Mouse (Mus musculus): ENCODE data around the gene Zfp637. TPM values are rescaled to one million over a fixed set of nuclear protein-coding genes. Genes with fewer than 3 reads are reported as not detected.
"Not testable (repeated sequence)": the region's sequence is repeated elsewhere in the genome, so short reads cannot be mapped to it uniquely, and the experiment has no call there.

Gene Zfp637
- polyA plus RNA-seq, 1 experiment = not detected

GRCm38 (mm10) chr6:117817108-117817541 lies 23.9 kb upstream of the Zfp637 start:
- TF ChIP-seq CTCF (IDR thresholded peaks at IDR 0.05; ENCODE audit: insufficient read depth, low read depth, low read length) = no peak
- TF ChIP-seq POLR2A (IDR thresholded peaks at IDR 0.05; ENCODE audit: insufficient read depth, low read depth, low read length) = no peak
- H3K27ac ChIP-seq (ENCODE audit: insufficient read depth, low read depth, low read length) = no peak overlapping the region
- no peak overlapping the region for H3K4me3 ChIP-seq (ENCODE audit: insufficient read depth, low read depth, low read length)
- H3K4me1 ChIP-seq (ENCODE audit: control insufficient read depth, insufficient read depth, low read length) = no peaks in the 10 kb centered on the region
- WGBS = 78% methylated on average over 5 of the region's 5 CpGs

GRCm38 (mm10) chr6:117820327-117820726 lies 20.7 kb upstream of the Zfp637 start:
- TF ChIP-seq CTCF (IDR thresholded peaks at IDR 0.05; ENCODE audit: insufficient read depth, low read depth, low read length) (no peak), POLR2A (IDR thresholded peaks at IDR 0.05; ENCODE audit: insufficient read depth, low read depth, low read length) (no peak)
- 83% methylated on average over 14 of the region's 14 CpGs for WGBS
- Histone ChIP-seq H3K4me1 (ENCODE audit: control insufficient read depth, insufficient read depth, low read length) (no peaks in the 10 kb centered on the region), H3K27ac (ENCODE audit: insufficient read depth, low read depth, low read length) (no peak overlapping the region), H3K4me3 (ENCODE audit: insufficient read depth, low read depth, low read length) (no peak overlapping the region)

- peak; percentile 56 for TF ChIP-seq CTCF (IDR thresholded peaks at IDR 0.05; ENCODE audit: insufficient read depth, low read depth, low read length)
- no peak for TF ChIP-seq POLR2A (IDR thresholded peaks at IDR 0.05; ENCODE audit: insufficient read depth, low read depth, low read length)
- no peak overlapping the region for H3K27ac ChIP-seq (ENCODE audit: insufficient read depth, low read depth, low read length)
- H3K4me3 ChIP-seq (ENCODE audit: insufficient read depth, low read depth, low read length) = no peak overlapping the region
- WGBS = 14% methylated on average over 4 of the region's 4 CpGs
- no peaks in the 10 kb centered on the region for H3K4me1 ChIP-seq (ENCODE audit: control insufficient read depth, insufficient read depth, low read length)
Observed at GRCm38 (mm10) chr6:117825369-117825768, 15.6 kb upstream of the Zfp637 start.

DNA sequence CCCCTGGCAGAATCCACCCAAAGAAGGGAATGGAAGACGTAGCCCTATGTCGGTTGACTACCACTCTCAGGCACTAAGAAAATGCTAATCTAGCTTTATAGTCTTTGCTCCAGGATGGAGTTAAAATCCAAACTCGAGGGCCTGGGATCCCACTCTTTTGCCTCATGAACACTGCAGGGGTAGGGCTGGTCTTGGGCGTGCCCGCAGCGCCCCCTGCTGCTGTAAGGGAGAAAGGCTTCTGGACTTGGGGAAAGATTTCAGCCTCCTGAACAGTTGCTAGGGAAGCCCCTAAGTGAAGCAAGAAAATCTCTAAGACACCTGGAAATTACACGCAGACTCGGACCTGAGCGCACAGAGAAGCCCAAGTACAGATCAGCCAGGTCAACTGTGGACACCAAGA lies 12.7 kb upstream of the Zfp637 start:
- Histone ChIP-seq H3K27ac (ENCODE audit: insufficient read depth, low read depth, low read length) (no peak overlapping the region), H3K4me1 (ENCODE audit: control insufficient read depth, insufficient read depth, low read length) (no peaks in the 10 kb centered on the region), H3K4me3 (ENCODE audit: insufficient read depth, low read depth, low read length) (no peak overlapping the region)
- peak; percentile 71 for TF ChIP-seq CTCF (IDR thresholded peaks at IDR 0.05; ENCODE audit: insufficient read depth, low read depth, low read length)
- no peak for TF ChIP-seq POLR2A (IDR thresholded peaks at IDR 0.05; ENCODE audit: insufficient read depth, low read depth, low read length)
- 24% methylated on average over 9 of the region's 9 CpGs for WGBS

DNA sequence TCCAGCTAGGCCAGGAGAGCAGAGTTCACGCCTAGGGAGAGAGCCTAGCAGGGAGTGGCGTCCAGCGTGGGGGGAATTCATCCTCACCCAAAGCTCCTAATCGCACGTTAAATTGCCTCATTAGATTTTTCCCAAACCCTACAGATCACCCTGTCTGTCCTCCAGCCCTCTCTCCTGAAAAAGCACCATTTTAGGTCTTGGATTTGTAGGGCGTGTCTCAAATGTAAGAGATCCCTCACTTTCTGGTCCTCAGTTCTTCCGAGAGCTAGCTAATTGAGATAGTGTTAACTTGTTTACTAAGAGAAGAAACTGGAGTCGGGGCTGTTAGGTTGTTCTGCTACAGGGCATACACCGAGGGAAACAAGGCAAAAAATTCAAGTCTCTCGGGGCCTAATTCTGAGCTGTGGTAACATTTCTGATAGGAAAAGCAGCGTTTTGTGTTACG lies 553 bp downstream of the Zfp637 start:
- WGBS = 4% methylated on average over 12 of the region's 12 CpGs

DNA sequence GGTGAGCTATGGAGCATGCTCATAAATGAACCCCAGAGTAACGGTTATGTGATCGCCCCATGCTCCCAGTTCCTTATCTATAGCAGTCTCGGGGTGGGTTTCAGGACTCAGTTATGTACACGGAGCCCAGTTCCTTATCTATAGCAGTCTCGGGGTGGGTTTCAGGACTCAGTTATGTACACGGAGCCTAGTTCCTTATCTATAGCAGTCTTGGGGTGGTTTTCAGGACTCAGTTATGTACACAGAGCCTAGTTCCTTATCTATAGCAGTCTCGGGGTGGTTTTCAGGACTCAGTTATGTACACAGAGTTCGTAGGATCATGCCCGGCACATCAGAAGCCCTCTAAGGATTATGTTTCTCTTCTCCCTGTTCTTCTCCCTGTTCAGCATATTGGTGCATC lies 3.6 kb downstream of the Zfp637 start:
- no peak overlapping the region for H3K27ac ChIP-seq (ENCODE audit: insufficient read depth, low read depth, low read length)
- H3K4me3 ChIP-seq (ENCODE audit: insufficient read depth, low read depth, low read length) = no peak overlapping the region
- TF ChIP-seq POLR2A (IDR thresholded peaks at IDR 0.05; ENCODE audit: insufficient read depth, low read depth, low read length) (no peak), CTCF (IDR thresholded peaks at IDR 0.05; ENCODE audit: insufficient read depth, low read depth, low read length) (no peak)
- 98% methylated on average over 9 of the region's 9 CpGs for WGBS
- H3K4me1 ChIP-seq (ENCODE audit: control insufficient read depth, insufficient read depth, low read length) = peaks cover 8% of the 10 kb centered on the region

More for the DNA sequence above, 553 bp downstream of the Zfp637 start:
- H3K4me1 ChIP-seq (ENCODE audit: control insufficient read depth, insufficient read depth, low read length) = peaks cover 8% of the 10 kb centered on the region
- TF ChIP-seq POLR2A (IDR thresholded peaks at IDR 0.05; ENCODE audit: insufficient read depth, low read depth, low read length) (no peak), CTCF (IDR thresholded peaks at IDR 0.05; ENCODE audit: insufficient read depth, low read depth, low read length) (no peak)
- peak overlapping the region; percentile 92 for H3K27ac ChIP-seq (ENCODE audit: insufficient read depth, low read depth, low read length)
- peak overlapping the region; percentile 95 for H3K4me3 ChIP-seq (ENCODE audit: insufficient read depth, low read depth, low read length)

DNA sequence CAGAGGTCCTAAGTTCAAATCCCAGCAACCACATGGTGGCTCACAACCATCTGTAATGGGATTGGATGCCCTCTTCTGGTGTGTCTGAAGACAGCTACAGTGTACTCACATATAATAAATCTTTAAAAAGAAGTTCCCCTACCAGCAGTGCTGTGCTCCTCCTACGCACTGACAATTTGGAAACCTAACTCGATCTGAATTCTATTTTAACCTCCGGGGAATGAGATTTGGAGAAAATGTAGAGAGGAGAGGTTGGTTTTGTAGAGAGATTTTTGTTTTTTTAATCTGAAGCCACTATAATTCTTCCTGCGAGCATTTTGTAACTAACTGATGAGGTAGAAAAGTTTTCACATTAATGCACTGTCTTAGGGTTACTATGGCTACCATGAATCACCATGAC lies 5.7 kb downstream of the Zfp637 start:
- peak overlapping the region; percentile 16; the same call in 1 of the 2 replicates for H3K27ac ChIP-seq (ENCODE audit: insufficient read depth, low read depth, low read length)

GRCm38 (mm10) chr6:117847772-117848171 lies 6.8 kb downstream of the Zfp637 start:
- TF ChIP-seq POLR2A (IDR thresholded peaks at IDR 0.05; ENCODE audit: insufficient read depth, low read depth, low read length) (no peak), CTCF (IDR thresholded peaks at IDR 0.05; ENCODE audit: insufficient read depth, low read depth, low read length) (no peak)
- Histone ChIP-seq H3K4me3 (ENCODE audit: insufficient read depth, low read depth, low read length) (no peak overlapping the region), H3K27ac (ENCODE audit: insufficient read depth, low read depth, low read length) (no peak overlapping the region), H3K4me1 (ENCODE audit: control insufficient read depth, insufficient read depth, low read length) (peaks cover 6% of the 10 kb centered on the region)
- WGBS = 96% methylated on average over 2 of the region's 2 CpGs

More for the DNA sequence above, 5.7 kb downstream of the Zfp637 start:
- H3K4me1 ChIP-seq (ENCODE audit: control insufficient read depth, insufficient read depth, low read length); H3K4me3 ChIP-seq (ENCODE audit: insufficient read depth, low read depth, low read length): not testable (repeated sequence)
- WGBS = 50% methylated on average over 4 of the region's 4 CpGs

DNA sequence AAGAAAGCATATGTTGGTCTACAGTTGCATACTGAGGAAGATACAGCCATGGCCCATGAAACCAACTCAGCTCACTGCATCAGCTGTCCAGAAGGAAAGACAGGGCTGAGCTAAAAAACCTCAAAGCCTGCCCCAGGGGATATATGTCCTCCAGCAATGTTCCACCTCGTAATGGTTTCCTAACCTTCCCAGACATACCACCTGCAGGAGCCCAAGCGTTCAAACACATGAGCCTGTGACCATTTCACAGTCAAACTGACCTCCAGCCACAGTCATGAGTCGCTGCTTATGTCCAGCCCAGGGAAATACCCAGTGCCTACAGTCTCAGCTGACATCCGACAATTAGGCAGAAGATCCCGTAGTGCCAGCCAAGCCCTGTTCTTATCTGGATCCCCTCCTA lies 7.6 kb downstream of the Zfp637 start:
- Histone ChIP-seq H3K4me1 (ENCODE audit: control insufficient read depth, insufficient read depth, low read length) (peaks cover 6% of the 10 kb centered on the region), H3K4me3 (ENCODE audit: insufficient read depth, low read depth, low read length) (no peak overlapping the region), H3K27ac (ENCODE audit: insufficient read depth, low read depth, low read length) (no peak overlapping the region)
- no peak for TF ChIP-seq POLR2A (IDR thresholded peaks at IDR 0.05; ENCODE audit: insufficient read depth, low read depth, low read length)
- TF ChIP-seq CTCF (IDR thresholded peaks at IDR 0.05; ENCODE audit: insufficient read depth, low read depth, low read length) = no peak
- WGBS = 93% methylated on average over 5 of the region's 5 CpGs

DNA sequence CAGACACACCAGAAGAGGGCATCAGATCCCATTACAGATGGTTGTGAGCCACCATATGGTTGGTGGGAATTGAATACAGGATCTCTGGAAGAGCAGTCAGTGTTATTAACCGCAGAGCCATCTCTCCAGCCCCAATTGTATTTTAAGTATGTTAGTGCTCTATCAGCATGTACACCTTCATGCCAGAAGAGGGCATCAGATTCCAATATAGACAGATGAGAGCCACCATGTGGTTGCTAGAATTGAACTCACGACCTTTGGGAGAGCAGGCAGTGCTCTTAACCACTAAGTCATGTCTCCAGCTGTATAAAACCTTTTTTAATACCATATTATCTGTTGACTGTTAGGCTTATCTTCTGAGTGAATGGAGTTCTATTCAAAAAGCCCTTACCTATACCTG lies 10.8 kb downstream of the Zfp637 start:
- H3K4me1 ChIP-seq (ENCODE audit: control insufficient read depth, insufficient read depth, low read length) = no peaks in the 10 kb centered on the region; the same call in 1 of the 2 replicates
- H3K27ac ChIP-seq (ENCODE audit: insufficient read depth, low read depth, low read length) = no peak overlapping the region
- TF ChIP-seq CTCF (IDR thresholded peaks at IDR 0.05; ENCODE audit: insufficient read depth, low read depth, low read length) (no peak), POLR2A (IDR thresholded peaks at IDR 0.05; ENCODE audit: insufficient read depth, low read depth, low read length) (no peak)
- no peak overlapping the region for H3K4me3 ChIP-seq (ENCODE audit: insufficient read depth, low read depth, low read length)
- 59% methylated on average over 2 of the region's 2 CpGs for WGBS

Data from olfactory bulb, adult 2 months (tissue).